Mouse (Mus musculus) T-cell, adult 2 months (primary cell): Measurements from ENCODE around the gene Spata46.

Experiments
- DNase-seq: peaks from one replicate; pipeline ENCODE4 v3.0.0; 2022; ENCODE audit warnings: low spot score

Spata46 gene

GRCm38 (mm10) chr1:170343081-170343480 is 34.5 kb downstream of the Spata46 start:
- DNase-seq: no peak

- DNase-seq: no peak
Observed at GRCm38 (mm10) chr1:170343906-170344305, 35.3 kb downstream of the Spata46 start.

- DNase-seq: no peak
Observed at GRCm38 (mm10) chr1:170346266-170346665, 37.7 kb downstream of the Spata46 start.

- DNase-seq: no peak
Observed at GRCm38 (mm10) chr1:170351080-170351479, 42.5 kb downstream of the Spata46 start.

- DNase-seq: no peak
Observed at GRCm38 (mm10) chr1:170353335-170353734, 44.7 kb downstream of the Spata46 start.

GRCm38 (mm10) chr1:170360183-170360915 is 51.7 kb downstream of the Spata46 start:
- no peak for DNase-seq
